Mouse (Mus musculus) limb, embryonic 14.5 days (tissue): ENCODE measurements around the gene Npvf. TPM values are rescaled to one million over a fixed set of nuclear protein-coding genes. Genes with fewer than 3 reads are reported as not detected.
"Not testable (repeated sequence)": the region's sequence is repeated elsewhere in the genome, so short reads cannot be mapped to it uniquely, and the experiment has no call there.

Experiments
- ATAC-seq: fragments of 200-750 bp; cut with Nextera tagmentation; 2 replicates; pipeline ENCODE4 v1.8.0; 2017; ENCODE audit warnings: low read depth, moderate number of reproducible peaks, moderate TSS enrichment; ENCODE audit not compliant: low FRiP score
- DNase-seq: peaks from one replicate; pipeline ENCODE4 v3.0.0-alpha.2; 2015; ENCODE audit warnings: low spot score
- H3K27ac ChIP-seq: fragments of 300-500 bp; sonication (generic); replicated peaks from 2 replicates; pipeline ENCODE4 v1.5.1; 2014; ENCODE audit warnings: low read depth, mild to moderate bottlenecking, low read length, moderate library complexity, mixed read lengths
- H3K27me3 ChIP-seq: fragments of 300-500 bp; sonication (generic); 2 replicates; pipeline ENCODE4 v1.6.1; 2014; ENCODE audit warnings: low read length, mixed read lengths; ENCODE audit not compliant: control insufficient read depth, insufficient read depth
- H3K36me3 ChIP-seq: fragments of 300-500 bp; sonication (generic); 2 replicates; pipeline ENCODE4 v1.6.1; 2014; ENCODE audit warnings: mild to moderate bottlenecking, low read length, moderate library complexity, mixed read lengths; ENCODE audit not compliant: control insufficient read depth, insufficient read depth
- H3K4me1 ChIP-seq: fragments of 300-500 bp; sonication (generic); 2 replicates; pipeline ENCODE4 v1.6.1; 2014; ENCODE audit warnings: antibody characterized with exemption, low read length, mixed read lengths; ENCODE audit not compliant: control insufficient read depth, insufficient read depth
- H3K4me2 ChIP-seq: fragments of 300-500 bp; sonication (generic); replicated peaks from 2 replicates; pipeline ENCODE4 v1.6.1; 2014; ENCODE audit warnings: low read depth, mild to moderate bottlenecking, low read length, moderate library complexity; ENCODE audit not compliant: severe bottlenecking
- H3K4me3 ChIP-seq: fragments of 300-500 bp; sonication (generic); replicated peaks from 2 replicates; pipeline ENCODE4 v1.5.1; 2014; ENCODE audit warnings: low read length
- H3K9ac ChIP-seq: fragments of 300-500 bp; sonication (generic); 2 replicates; pipeline ENCODE4 v1.6.1; 2014; ENCODE audit warnings: mild to moderate bottlenecking, low read depth, low read length, moderate library complexity; ENCODE audit not compliant: severe bottlenecking
- H3K9me3 ChIP-seq: fragments of 300-500 bp; sonication (generic); 2 replicates; pipeline ENCODE4 v1.6.1; 2016; ENCODE audit warnings: low read length; ENCODE audit not compliant: control insufficient read depth
- POLR2A ChIP-seq: fragments of 200-500 bp; IDR thresholded peaks from 2 replicates; pipeline ENCODE4 v1.8.0; 2012; ENCODE audit warnings: inconsistent platforms, mild to moderate bottlenecking, moderate library complexity, borderline replicate concordance; ENCODE audit not compliant: insufficient read depth, insufficient read length; ENCODE audit errors: extremely low read depth
- WGBS: fragments of 180-500 bp; shearing (Covaris S2); extraction: QIAGEN DNeasy Blood & Tissue Kit; methylation state at CpG from one replicate; pipeline ENCODE4 v1.1.7; 2014; 5-methylcytosine and 5-hydroxymethylcytosine counted together
- polyA plus RNA-seq, 2 experiments: library from polyadenylated mRNA; depleted of rRNA in 1 of 2; stranded (reverse) in 1 of 2; unstranded in 1 of 2; fragments of >200 nt; fragmentation: Nextera tagmentation in 1 of 2; extraction: Ambion mirVana in 1 of 2; gene quantifications; 2 replicates each; pipeline versions ENCODE4 v1.2.1 to v1.2.3; 2012 to 2014

Gene Npvf
- polyA plus RNA-seq, 2 experiments: 0.39 TPM; not detected in 1

GRCm38 (mm10) chr6:50641898-50642297 is 12.3 kb downstream of the Npvf start:
- Histone ChIP-seq H3K9me3 (no peaks in the 10 kb centered on the region), H3K4me2 (no peak overlapping the region), H3K27ac (no peak overlapping the region), H3K27me3 (no peaks in the 10 kb centered on the region), H3K4me1 (peaks cover 4% of the 10 kb centered on the region; the same call in 1 of the 2 replicates), H3K9ac (no peak overlapping the region), H3K4me3 (no peak overlapping the region), H3K36me3 (no peaks in the 10 kb centered on the region)
- no peak for TF ChIP-seq POLR2A
- ATAC-seq: no peak
- WGBS: 40% methylated on average over 5 of the region's 5 CpGs
- no peak for DNase-seq

- no peak overlapping the region for H3K9ac ChIP-seq
- H3K4me1 ChIP-seq: peaks cover 4% of the 10 kb centered on the region; the same call in 1 of the 2 replicates
- no peaks in the 10 kb centered on the region for H3K27me3 ChIP-seq
- no peak overlapping the region for H3K27ac ChIP-seq
- no peaks in the 10 kb centered on the region for H3K36me3 ChIP-seq
- no peak for TF ChIP-seq POLR2A
- no peaks in the 10 kb centered on the region for H3K9me3 ChIP-seq
- H3K4me2 ChIP-seq: no peak overlapping the region
- ATAC-seq (no peak), DNase-seq (no peak)
- no peak overlapping the region for H3K4me3 ChIP-seq
- WGBS: 58% methylated on average over 4 of the region's 4 CpGs
These were observed 13.9 kb downstream of the Npvf start for GRCm38 (mm10) chr6:50640377-50640776.

- TF ChIP-seq POLR2A: no peak
- H3K27me3 ChIP-seq: no peaks in the 10 kb centered on the region
- WGBS: 28% methylated on average over 2 of the region's 2 CpGs
These were observed 14.6 kb downstream of the Npvf start for GRCm38 (mm10) chr6:50639656-50640055.

GRCm38 (mm10) chr6:50626170-50626569 is 28.1 kb downstream of the Npvf start:
- H3K9me3 ChIP-seq, H3K4me3 ChIP-seq, ATAC-seq, H3K4me2 ChIP-seq, H3K4me1 ChIP-seq, H3K27me3 ChIP-seq, H3K9ac ChIP-seq, H3K36me3 ChIP-seq, DNase-seq, H3K27ac ChIP-seq: not testable (repeated sequence)
- WGBS: 62% methylated on average over 2 of the region's 2 CpGs

More at GRCm38 (mm10) chr6:50639656-50640055, 14.6 kb downstream of the Npvf start:
- H3K27ac ChIP-seq: no peak overlapping the region
- H3K4me2 ChIP-seq: no peak overlapping the region
- no peak overlapping the region for H3K9ac ChIP-seq
- H3K9me3 ChIP-seq: no peaks in the 10 kb centered on the region
- H3K4me3 ChIP-seq: no peak overlapping the region
- DNase-seq (no peak), ATAC-seq (no peak)
- H3K4me1 ChIP-seq: no peaks in the 10 kb centered on the region
- H3K36me3 ChIP-seq: no peaks in the 10 kb centered on the region

- not testable (repeated sequence) for H3K4me3 ChIP-seq, H3K9me3 ChIP-seq
- 80% methylated on average over 1 of the region's 1 CpGs for WGBS
These were observed 36.0 kb downstream of the Npvf start for GRCm38 (mm10) chr6:50618273-50618672.

GRCm38 (mm10) chr6:50601620-50602019 is 52.6 kb downstream of the Npvf start:
- 30% methylated on average over 4 of the region's 4 CpGs for WGBS

More at GRCm38 (mm10) chr6:50618273-50618672, 36.0 kb downstream of the Npvf start:
- ATAC-seq, H3K4me2 ChIP-seq, H3K27ac ChIP-seq, DNase-seq, H3K27me3 ChIP-seq, H3K36me3 ChIP-seq, H3K4me1 ChIP-seq, H3K9ac ChIP-seq: not testable (repeated sequence)

More at GRCm38 (mm10) chr6:50601620-50602019, 52.6 kb downstream of the Npvf start:
- no peak overlapping the region for H3K27ac ChIP-seq
- H3K36me3 ChIP-seq: no peaks in the 10 kb centered on the region
- H3K4me1 ChIP-seq: peaks cover 18% of the 10 kb centered on the region
- H3K4me2 ChIP-seq: no peak overlapping the region
- H3K4me3 ChIP-seq: no peak overlapping the region
- ATAC-seq (no peak), DNase-seq (no peak)
- H3K27me3 ChIP-seq: no peaks in the 10 kb centered on the region
- H3K9ac ChIP-seq: no peak overlapping the region
- TF ChIP-seq POLR2A: no peak
- no peaks in the 10 kb centered on the region for H3K9me3 ChIP-seq

Other genes starting within 250 kb of the Npvf start
- 18.2 and 19.8 TPM in 2 replicates for gene Osbpl3, start 198.2 kb downstream of the Npvf start, polyA plus RNA-seq (2012; rRNA removed)
- gene Osbpl3, start 198.2 kb downstream of the Npvf start, polyA plus RNA-seq (2014; fragmentation: Nextera tagmentation; extraction: Ambion mirVana): 10.9 and 11.9 TPM in 2 replicates
- gene Cycs, start 87.9 kb downstream of the Npvf start, polyA plus RNA-seq (2012; rRNA removed): 20.7 and 35.9 TPM in 2 replicates
- gene Cycs, start 87.9 kb downstream of the Npvf start, polyA plus RNA-seq (2014; fragmentation: Nextera tagmentation; extraction: Ambion mirVana): 49.1 and 53.8 TPM in 2 replicates
- gene 4921507P07Rik, start 57.8 kb downstream of the Npvf start, polyA plus RNA-seq (2012; rRNA removed): 1.00 and 1.4 TPM in 2 replicates
- 0.44 and 0.83 TPM in 2 replicates for gene 4921507P07Rik, start 57.8 kb downstream of the Npvf start, polyA plus RNA-seq (2014; fragmentation: Nextera tagmentation; extraction: Ambion mirVana)